ENCODE assay signal across 31 mouse cellular contexts in the genomic region with DNA sequence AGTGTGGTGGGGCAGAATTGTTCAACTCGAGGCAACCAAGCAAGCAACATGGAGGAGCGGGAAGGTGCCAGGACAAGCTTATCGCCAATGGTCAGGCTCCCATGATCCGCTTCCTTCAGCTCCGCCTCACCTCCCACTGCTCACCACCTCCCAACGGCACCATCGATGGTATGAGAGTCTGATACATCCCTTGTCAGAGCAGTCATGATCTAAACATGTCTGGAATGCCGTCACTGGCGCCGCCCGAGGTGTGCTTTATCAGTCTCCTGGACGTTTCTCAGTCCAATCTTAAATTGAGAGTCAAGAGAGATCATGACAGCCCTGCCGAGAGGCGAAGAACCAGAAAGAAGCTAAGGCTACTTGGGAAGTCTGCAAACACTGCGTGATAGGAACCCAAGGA. TPM values are rescaled to one million over a fixed set of nuclear protein-coding genes. Genes with fewer than 3 reads are reported as not detected.
DNase-seq lines count a peak whose midpoint lies in the region; ATAC-seq and TF ChIP-seq lines count a peak whose summit lies in the region.
"Had no signal": no experiment of that assay in that cellular context is flagged by ENCODE, and none has a peak within 500 bp of the region (broad histone marks: within the 10 kb centered on the region; RNA-seq: fewer than 3 reads in every experiment).

No protein-coding gene starts in this region.

- no peaks in the 10 kb centered on the region for H3K36me3 ChIP-seq in heart, embryonic 16.5 days (ENCODE audit: control insufficient read depth, insufficient read depth)
- H3K36me3 ChIP-seq in E14TG2a.4 (ENCODE audit: insufficient read depth, low read length): no peaks in the 10 kb centered on the region
- no peaks in the 10 kb centered on the region for H3K36me3 ChIP-seq in hindbrain, embryonic 12.5 days
- H3K36me3 ChIP-seq: embryonic facial prominence, embryonic 13.5 days; embryonic facial prominence, embryonic 15.5 days; forebrain, embryonic 10.5 days; forebrain, embryonic 12.5 days; forebrain, embryonic 15.5 days had no signal

- no peak overlapping the region for H3K4me3 ChIP-seq in heart, embryonic 16.5 days (ENCODE audit: low read length)
- H3K4me3 ChIP-seq in E14TG2a.4 (replicated peaks; ENCODE audit: low read length): 0 out of 2 replicates have a peak overlapping the region, but pooled peaks have one; percentile 10
- H3K4me3 ChIP-seq in hindbrain, embryonic 12.5 days: no peak overlapping the region
- H3K4me3 ChIP-seq: embryonic facial prominence, embryonic 13.5 days; embryonic facial prominence, embryonic 15.5 days; erythroblast, embryonic 14.5 days; forebrain, embryonic 10.5 days; forebrain, embryonic 12.5 days; forebrain, embryonic 15.5 days had no signal

- TF ChIP-seq CTCF in E14TG2a.4 (conservative IDR thresholded peaks at IDR 0.05; ENCODE audit: low read length): no peak

- intact Hi-C loops in heart, postnatal 10 days (cut with DNase I): no loop called here
- intact Hi-C loops in heart, postnatal 25 days (cut with DNase I): no loop called here

- H3K9ac ChIP-seq in heart, embryonic 16.5 days (ENCODE audit: low read length): no peak overlapping the region
- no peak overlapping the region for H3K9ac ChIP-seq in hindbrain, embryonic 12.5 days
- H3K9ac ChIP-seq: embryonic facial prominence, embryonic 13.5 days; embryonic facial prominence, embryonic 15.5 days; forebrain, embryonic 12.5 days; forebrain, embryonic 15.5 days; forebrain, postnatal 0 days had no signal

- 58% methylated on average over 15 of the region's 15 CpGs for WGBS in heart, embryonic 16.5 days
- 91% methylated on average over 15 of the region's 15 CpGs for WGBS in hindbrain, embryonic 12.5 days

- no peaks in the 10 kb centered on the region for H3K27me3 ChIP-seq in heart, embryonic 16.5 days (ENCODE audit: control insufficient read depth, insufficient read depth, low read length)
- H3K27me3 ChIP-seq in E14TG2a.4 (ENCODE audit: insufficient read depth, low read length): peaks cover 8% of the 10 kb centered on the region; the same call in 1 of the 2 replicates
- H3K27me3 ChIP-seq in hindbrain, embryonic 12.5 days: no peaks in the 10 kb centered on the region
- H3K27me3 ChIP-seq: CH12.LX; embryonic facial prominence, embryonic 13.5 days; embryonic facial prominence, embryonic 15.5 days; forebrain, embryonic 12.5 days; forebrain, embryonic 15.5 days; Patski had no signal

- no peaks in the 10 kb centered on the region for H3K4me1 ChIP-seq in heart, embryonic 16.5 days (ENCODE audit: control insufficient read depth, insufficient read depth, low read length)
- H3K4me1 ChIP-seq in E14TG2a.4 (replicated peaks; ENCODE audit: low read depth, low read length): no peaks in the 10 kb centered on the region; the same call in 1 of the 2 replicates
- H3K4me1 ChIP-seq in hindbrain, embryonic 12.5 days: no peaks in the 10 kb centered on the region
- H3K4me1 ChIP-seq: embryonic facial prominence, embryonic 13.5 days; embryonic facial prominence, embryonic 15.5 days; forebrain, embryonic 10.5 days; forebrain, embryonic 12.5 days; forebrain, embryonic 15.5 days had no signal

- no peaks in the 10 kb centered on the region for H3K9me3 ChIP-seq in heart, embryonic 16.5 days (replicated peaks; ENCODE audit: control insufficient read depth, low read length)
- peaks cover 25% of the 10 kb centered on the region for H3K9me3 ChIP-seq in E14TG2a.4 (ENCODE audit: low read length)
- no peaks in the 10 kb centered on the region for H3K9me3 ChIP-seq in hindbrain, embryonic 12.5 days (replicated peaks)
- H3K9me3 ChIP-seq: embryonic facial prominence, embryonic 13.5 days; embryonic facial prominence, embryonic 15.5 days; forebrain, embryonic 10.5 days; forebrain, embryonic 12.5 days; forebrain, embryonic 15.5 days had no signal

- ATAC-seq in heart, embryonic 16.5 days (replicated peaks; ENCODE audit: extremely low read depth, insufficient read depth, low FRiP score): no peak
- no peak for ATAC-seq in hindbrain, embryonic 12.5 days (ENCODE audit: low FRiP score)
- ATAC-seq: CD4-positive, CD25-positive, alpha-beta regulatory T cell, adult 4 months; forebrain, embryonic 15.5 days; forebrain, postnatal 0 days; Patski had no signal

- peak overlapping the region; percentile 15; the same call in 1 of the 2 replicates for H3K4me2 ChIP-seq in heart, embryonic 16.5 days (ENCODE audit: low read depth, low read length)
- no peak overlapping the region for H3K4me2 ChIP-seq in hindbrain, embryonic 12.5 days (replicated peaks)
- H3K4me2 ChIP-seq: embryonic facial prominence, embryonic 13.5 days; embryonic facial prominence, embryonic 15.5 days; forebrain, embryonic 12.5 days; forebrain, embryonic 15.5 days had no signal

- peak; percentile 85 for DNase-seq in heart, adult 11 months
- no peak for DNase-seq in heart, postnatal 10 days
- DNase-seq in heart, postnatal 25 days (ENCODE audit: low spot score): no peak
- DNase-seq in ZHBTc4 (ENCODE audit: low read depth, low spot score): peak; percentile 9
- DNase-seq: adrenal gland, adult 2 months; adrenal gland, postnatal 10 days; adrenal gland, postnatal 25 days; B cell, adult 2 months; cerebellum, adult 11 months; cerebellum, adult 18-20 months; cerebellum, adult 8-10 months; cerebellum, adult 9-11 months; cerebellum, postnatal 14 days; cerebellum, postnatal 36 days; embryo, embryonic 11 days; forebrain, postnatal 0 days had no signal

- no peak overlapping the region for H3K27ac ChIP-seq in heart, embryonic 16.5 days (ENCODE audit: low read length)
- no peak overlapping the region for H3K27ac ChIP-seq in hindbrain, embryonic 12.5 days
- H3K27ac ChIP-seq: embryonic facial prominence, embryonic 13.5 days; embryonic facial prominence, embryonic 15.5 days; forebrain, embryonic 10.5 days; forebrain, embryonic 12.5 days; forebrain, embryonic 15.5 days had no signal

RNA-seq across cellular contexts. Expression of gene Rubcnl, which starts 55.3 kb away (rescaled TPM):
- 1 to 10 TPM in 1 of 2 experiments, under 1 TPM in 1; 0.69 to 1.2 TPM for total RNA-seq in heart, postnatal 10 days (2021)
- polyA plus RNA-seq in heart, embryonic 16.5 days (2015; fragmentation: Nextera tagmentation; extraction: Ambion mirVana): 1.9 and 2.0 TPM in 2 replicates
- total RNA-seq in heart, postnatal 25 days (2021): 1 to 10 TPM in 1 of 2 experiments, under 1 TPM in 1; 0.49 to 1.1 TPM
- 0.08 and 0.23 TPM in 2 replicates for polyA plus RNA-seq in hindbrain, embryonic 12.5 days (2016; fragmentation: Nextera tagmentation; extraction: Ambion mirVana)

RNA-seq across cellular contexts. Expression of gene Lrrc63, which starts 59.6 kb away (rescaled TPM):
- total RNA-seq in heart, postnatal 10 days (2021): not detected
- 0.07 TPM in 2 replicates for polyA plus RNA-seq in heart, embryonic 16.5 days (2015; fragmentation: Nextera tagmentation; extraction: Ambion mirVana)
- total RNA-seq in heart, postnatal 25 days (2021): not detected
- 0.08 and 0.17 TPM in 2 replicates for polyA plus RNA-seq in hindbrain, embryonic 12.5 days (2016; fragmentation: Nextera tagmentation; extraction: Ambion mirVana)
- total RNA-seq: adrenal gland, adult 2 months; adrenal gland, postnatal 10 days; adrenal gland, postnatal 25 days; CH12.LX; common myeloid progenitor, adult 5-6 weeks; ES-E14; forebrain, postnatal 0 days; MEL had no signal
- polyA plus RNA-seq: adrenal gland, adult 2 months; CD4-positive, CD25-positive, alpha-beta regulatory T cell, adult 4 months; embryonic facial prominence, embryonic 13.5 days; embryonic facial prominence, embryonic 15.5 days; erythroblast, embryonic 14.5 days; forebrain, embryonic 15.5 days; forebrain, postnatal 0 days; Patski had no signal

RNA-seq across cellular contexts. Expression of gene Lcp1, which starts 59.8 kb away (rescaled TPM):
- 10 to 100 TPM; 17.1 to 18.5 TPM for total RNA-seq in heart, postnatal 10 days (2021)
- 32.7 and 47.5 TPM in 2 replicates for polyA plus RNA-seq in heart, embryonic 16.5 days (2015; fragmentation: Nextera tagmentation; extraction: Ambion mirVana)
- total RNA-seq in heart, postnatal 25 days (2021): 10 to 100 TPM; 12.9 to 13.0 TPM
- polyA plus RNA-seq in hindbrain, embryonic 12.5 days (2016; fragmentation: Nextera tagmentation; extraction: Ambion mirVana): 19.8 and 28.2 TPM in 2 replicates

Comparison
In these comparisons a context has a peak if more than half of its experiments do, and no peak if none do; other contexts are left out.
1. DNase-seq: peak in heart, adult 11 months (single experiment) and ZHBTc4 (single experiment); none in heart, postnatal 10 days (0 of 2) and heart, postnatal 25 days (single experiment).